Mouse (Mus musculus) C2C12 (cell line): ENCODE measurements around the gene Dcbld1. TPM values are rescaled to one million over a fixed set of nuclear protein-coding genes. Genes with fewer than 3 reads are reported as not detected.

Experiments
- H3K27me3 ChIP-seq: one replicate; pipeline ENCODE4 v1.6.1; 2011; ENCODE audit not compliant: control insufficient read depth, insufficient read depth, insufficient read length
- H3K36me3 ChIP-seq: one replicate; pipeline ENCODE4 v1.6.1; 2011; ENCODE audit not compliant: control insufficient read depth, insufficient read depth
- H3K4me3 ChIP-seq: one replicate; pipeline ENCODE4 v1.5.1; 2011; ENCODE audit warnings: mild to moderate bottlenecking, control low read depth; ENCODE audit not compliant: poor library complexity, insufficient read depth, severe bottlenecking
- H3K79me2 ChIP-seq: one replicate; pipeline ENCODE4 v1.6.1; 2011; ENCODE audit not compliant: control insufficient read depth, insufficient read depth
- H3K79me3 ChIP-seq: one replicate; pipeline ENCODE4 v1.6.1; 2011; ENCODE audit warnings: low read depth, control low read depth
- H3ac ChIP-seq: one replicate; pipeline ENCODE3; 2011; ENCODE audit warnings: low read depth; ENCODE audit not compliant: control insufficient read depth, insufficient read length
- CEBPB ChIP-seq: IDR thresholded peaks from one replicate; pipeline ENCODE4 v1.6.1; 2011; ENCODE audit warnings: low read depth, mild to moderate bottlenecking, control low read depth, moderate library complexity
- CTCF ChIP-seq: IDR thresholded peaks from one replicate; pipeline ENCODE4 v1.5.1; 2011; ENCODE audit not compliant: control insufficient read depth, insufficient read depth, insufficient read length
- FOSL1 ChIP-seq: IDR thresholded peaks from one replicate; pipeline ENCODE4 v1.8.0; 2011; ENCODE audit warnings: mild to moderate bottlenecking, low read length; ENCODE audit not compliant: poor library complexity, insufficient read depth, severe bottlenecking
- MAX ChIP-seq: IDR thresholded peaks from one replicate; pipeline ENCODE4 v1.6.1; 2011; ENCODE audit warnings: mild to moderate bottlenecking, control low read depth
- MYOD1 ChIP-seq: IDR thresholded peaks from one replicate; pipeline ENCODE4 v1.6.1; 2011; ENCODE audit warnings: low read depth; ENCODE audit not compliant: control insufficient read depth, insufficient read length
- MYOG ChIP-seq: IDR thresholded peaks from one replicate; pipeline ENCODE4 v1.6.1; 2011; ENCODE audit not compliant: control insufficient read depth, insufficient read length; ENCODE audit errors: extremely low read depth
- USF1 ChIP-seq: IDR thresholded peaks from one replicate; pipeline ENCODE4 v1.6.1; 2011; ENCODE audit warnings: low read depth, mild to moderate bottlenecking, control low read depth, moderate library complexity
- polyA plus RNA-seq: library from polyadenylated mRNA; unstranded; fragments of >200 nt; fragmentation: generic; extraction: Trizol; gene quantifications from one replicate; pipeline ENCODE4 v1.2.1, GENCODE M21; 2012; ENCODE audit warnings: missing spikeins

The Dcbld1 gene
- polyA plus RNA-seq, 1 experiment = 5.6 TPM

GRCm38 (mm10) chr10:52353184-52353583 lies 119.8 kb downstream of the Dcbld1 start:
- no peak overlapping the region for H3K4me3 ChIP-seq
- no peak overlapping the region for H3ac ChIP-seq
- H3K79me2 ChIP-seq = no peaks in the 10 kb centered on the region
- TF ChIP-seq FOSL1 = no peak
- no peak for TF ChIP-seq USF1
- TF ChIP-seq MYOD1 = no peak
- TF ChIP-seq MYOG = no peak
- TF ChIP-seq MAX = no peak
- TF ChIP-seq CEBPB = no peak
- no peaks in the 10 kb centered on the region for H3K79me3 ChIP-seq
- peaks cover 51% of the 10 kb centered on the region for H3K36me3 ChIP-seq
- no peaks in the 10 kb centered on the region for H3K27me3 ChIP-seq

- no peak within 1 kb of the TSS for H3K4me3 ChIP-seq
- no peak for TF ChIP-seq MYOG
- TF ChIP-seq CTCF = no peak
- H3K79me3 ChIP-seq = peaks cover 7% of the 10 kb centered on the region
- no peak within 1 kb of the TSS for H3ac ChIP-seq
- H3K27me3 ChIP-seq = no peaks in the 10 kb centered on the region
- peaks cover 16% of the 10 kb centered on the region for H3K36me3 ChIP-seq
- H3K79me2 ChIP-seq = peaks cover 10% of the 10 kb centered on the region
Measured at GRCm38 (mm10) chr10:52358467-52358866, 125.0 kb downstream of the Dcbld1 start, which contains the start of gene Gm26741. Gm26741 (plus strand) TSS chr10:52358767.

- no peak for TF ChIP-seq MYOG
- no peak for TF ChIP-seq USF1
- TF ChIP-seq CEBPB = no peak
- TF ChIP-seq MAX = no peak
- TF ChIP-seq CTCF = no peak
- no peak for TF ChIP-seq FOSL1
- TF ChIP-seq MYOD1 = no peak
- no peak overlapping the region for H3K4me3 ChIP-seq
Measured at GRCm38 (mm10) chr10:52360241-52360735, 126.9 kb downstream of the Dcbld1 start.

GRCm38 (mm10) chr10:52360862-52361609 lies 127.6 kb downstream of the Dcbld1 start:
- Histone ChIP-seq H3ac (no peak overlapping the region), H3K79me3 (peaks cover 10% of the 10 kb centered on the region), H3K79me2 (peaks cover 26% of the 10 kb centered on the region), H3K27me3 (no peaks in the 10 kb centered on the region), H3K36me3 (peaks cover 7% of the 10 kb centered on the region), H3K4me3 (no peak overlapping the region)
- TF ChIP-seq MYOD1 = no peak
- no peak for TF ChIP-seq MYOG
- TF ChIP-seq MAX = no peak
- no peak for TF ChIP-seq USF1
- no peak for TF ChIP-seq CTCF
- no peak for TF ChIP-seq CEBPB

More at GRCm38 (mm10) chr10:52360241-52360735, 126.9 kb downstream of the Dcbld1 start:
- H3K79me3 ChIP-seq = peaks cover 10% of the 10 kb centered on the region
- no peaks in the 10 kb centered on the region for H3K27me3 ChIP-seq
- no peak overlapping the region for H3ac ChIP-seq
- peaks cover 26% of the 10 kb centered on the region for H3K79me2 ChIP-seq
- peaks cover 7% of the 10 kb centered on the region for H3K36me3 ChIP-seq

GRCm38 (mm10) chr10:52368376-52368775 lies 135.0 kb downstream of the Dcbld1 start:
- peaks cover 61% of the 10 kb centered on the region for H3K79me2 ChIP-seq
- H3K36me3 ChIP-seq = no peaks in the 10 kb centered on the region
- H3ac ChIP-seq = no peak overlapping the region
- no peaks in the 10 kb centered on the region for H3K27me3 ChIP-seq
- H3K4me3 ChIP-seq = no peak overlapping the region
- peaks cover 25% of the 10 kb centered on the region for H3K79me3 ChIP-seq
- no peak for TF ChIP-seq FOSL1
- no peak for TF ChIP-seq USF1
- no peak for TF ChIP-seq CTCF
- no peak for TF ChIP-seq MYOD1
- TF ChIP-seq MAX = no peak
- no peak for TF ChIP-seq CEBPB
- no peak for TF ChIP-seq MYOG

Other genes with a start within 250 kb of the Dcbld1 start
- gene Vgll2, start 211.1 kb upstream of the Dcbld1 start, polyA plus RNA-seq = 1.2 TPM
- gene Ros1, start 38.4 kb upstream of the Dcbld1 start, polyA plus RNA-seq = not detected
- not detected for gene Gm26741, start 125.1 kb downstream of the Dcbld1 start, polyA plus RNA-seq
- 5.9 TPM for gene Gopc, start 148.5 kb downstream of the Dcbld1 start, polyA plus RNA-seq
- not detected for gene Nepn, start 155.4 kb downstream of the Dcbld1 start, polyA plus RNA-seq
- gene Nus1, start 183.9 kb downstream of the Dcbld1 start, polyA plus RNA-seq = 16.1 TPM